Mouse (Mus musculus) c-Kit-positive CD71-positive TER-119-positive erythroid progenitor cells, embryonic 14.5 days (primary cell): ENCODE results near the gene Bsdc1.

Experiments used
- DNase-seq: peaks from one replicate; pipeline ENCODE4 v3.0.0-alpha.2; 2013; ENCODE audit warnings: low spot score

Gene Bsdc1

GRCm38 (mm10) chr4:129481090-129481489 is 19.7 kb downstream of the Bsdc1 start:
- DNase-seq, result no peak

GRCm38 (mm10) chr4:129490972-129491880 is 29.8 kb downstream of the Bsdc1 start, which contains the start of the genes Tssk3 and Fam229a:
Gene Tssk3 (minus strand): TSS chr4:129491022.
Gene Fam229a (plus strand): TSS chr4:129491190.
- no peak for DNase-seq

- DNase-seq, result no peak
Observed at GRCm38 (mm10) chr4:129494681-129495080, 33.3 kb downstream of the Bsdc1 start.

- DNase-seq, result no peak
Observed at GRCm38 (mm10) chr4:129495672-129496562, 34.5 kb downstream of the Bsdc1 start.

GRCm38 (mm10) chr4:129496631-129497030 is 35.2 kb downstream of the Bsdc1 start:
- no peak for DNase-seq

GRCm38 (mm10) chr4:129498941-129499340 is 37.6 kb downstream of the Bsdc1 start:
- no peak for DNase-seq

GRCm38 (mm10) chr4:129500017-129500416 is 38.6 kb downstream of the Bsdc1 start:
- no peak for DNase-seq

- DNase-seq, result peak; percentile 39
Observed at GRCm38 (mm10) chr4:129500607-129501566, 39.5 kb downstream of the Bsdc1 start.

GRCm38 (mm10) chr4:129502327-129502888 is 41.0 kb downstream of the Bsdc1 start:
- DNase-seq, result no peak

- DNase-seq, result no peak
Observed at GRCm38 (mm10) chr4:129502901-129503444, 41.6 kb downstream of the Bsdc1 start.

GRCm38 (mm10) chr4:129505511-129505910 is 44.1 kb downstream of the Bsdc1 start:
- no peak for DNase-seq

- DNase-seq, result no peak
Observed at GRCm38 (mm10) chr4:129507434-129508236, 46.3 kb downstream of the Bsdc1 start.

- no peak for DNase-seq
Observed at GRCm38 (mm10) chr4:129508237-129508515, 46.8 kb downstream of the Bsdc1 start.

GRCm38 (mm10) chr4:129508834-129509600 is 47.6 kb downstream of the Bsdc1 start:
- no peak for DNase-seq

GRCm38 (mm10) chr4:129509650-129510049 is 48.3 kb downstream of the Bsdc1 start:
- no peak for DNase-seq

GRCm38 (mm10) chr4:129510723-129511412 is 49.5 kb downstream of the Bsdc1 start:
- DNase-seq, result no peak

- no peak for DNase-seq
Observed at GRCm38 (mm10) chr4:129511413-129512096, 50.2 kb downstream of the Bsdc1 start.

GRCm38 (mm10) chr4:129513086-129513767 is 51.8 kb downstream of the Bsdc1 start, which contains the start of gene Marcksl1:
Gene Marcksl1 (plus strand): TSS chr4:129513581.
- peak; percentile 68 for DNase-seq
